Mouse (Mus musculus) cortical plate, adult 2 months (tissue): ENCODE measurements around the gene Fpr3.

ENCODE experiments used
- CTCF ChIP-seq: fragments of 200-500 bp; IDR thresholded peaks from 2 replicates; pipeline ENCODE4 v1.5.1; 2011; ENCODE audit warnings: mild to moderate bottlenecking, control low read depth, low read length; ENCODE audit not compliant: insufficient read depth; ENCODE audit errors: extremely low read depth
- POLR2A ChIP-seq: fragments of 200-500 bp; IDR thresholded peaks from 2 replicates; pipeline ENCODE4 v1.6.1; 2011; ENCODE audit warnings: mild to moderate bottlenecking, low read length, control low read depth; ENCODE audit not compliant: insufficient read depth; ENCODE audit errors: extremely low read depth

- TF ChIP-seq CTCF = no peak
- no peak for TF ChIP-seq POLR2A
Measured at GRCm38 (mm10) chr17:18004752-18005151, 117.1 kb downstream of the Fpr3 start.
